Mouse (Mus musculus) intestine, embryonic 14.5 days (tissue): ENCODE results near the gene Qtrt1. TPM values are rescaled to one million over a fixed set of nuclear protein-coding genes. Genes with fewer than 3 reads are reported as not detected.

Experiments
- ATAC-seq: fragments of 200-750 bp; cut with Nextera tagmentation; replicated peaks from 2 replicates; pipeline ENCODE4 v1.8.0; 2017; ENCODE audit warnings: low read depth, moderate number of reproducible peaks, moderate TSS enrichment, moderate library complexity; ENCODE audit not compliant: low FRiP score, low TSS enrichment
- DNase-seq: peaks from one replicate; pipeline ENCODE4 v3.0.0-alpha.2; 2018; ENCODE audit warnings: low spot score
- H3K27ac ChIP-seq: fragments of 300-500 bp; sonication (generic); 2 replicates; pipeline ENCODE4 v1.5.1; 2014; ENCODE audit warnings: low read depth, mild to moderate bottlenecking, control low read depth
- H3K27me3 ChIP-seq: fragments of 300-500 bp; sonication (generic); replicated peaks from 2 replicates; pipeline ENCODE4 v1.6.1; 2014; ENCODE audit warnings: low read length, control low read depth; ENCODE audit not compliant: control insufficient read depth, insufficient read depth
- H3K36me3 ChIP-seq: fragments of 300-500 bp; sonication (generic); 2 replicates; pipeline ENCODE4 v1.6.1; 2014; ENCODE audit warnings: low read length, control low read depth; ENCODE audit not compliant: control insufficient read depth, insufficient read depth
- H3K4me1 ChIP-seq: fragments of 300-500 bp; sonication (generic); replicated peaks from 2 replicates; pipeline ENCODE4 v1.6.1; 2014; ENCODE audit warnings: low read length, control low read depth, mixed read lengths; ENCODE audit not compliant: control insufficient read depth, insufficient read depth
- H3K4me2 ChIP-seq: fragments of 300-500 bp; sonication (generic); 2 replicates; pipeline ENCODE4 v1.6.1; 2014; ENCODE audit warnings: low read length
- H3K4me3 ChIP-seq: fragments of 300-500 bp; sonication (generic); 2 replicates; pipeline ENCODE4 v1.5.1; 2014; ENCODE audit warnings: low read depth, low read length, control low read depth, mixed read lengths
- H3K9ac ChIP-seq: fragments of 300-500 bp; sonication (generic); 2 replicates; pipeline ENCODE4 v1.6.1; 2014; ENCODE audit warnings: mild to moderate bottlenecking, low read length
- H3K9me3 ChIP-seq: fragments of 300-500 bp; sonication (generic); 2 replicates; pipeline ENCODE4 v1.6.1; 2016; ENCODE audit warnings: low read length, control low read depth; ENCODE audit not compliant: control insufficient read depth
- WGBS: fragments of 180-500 bp; shearing (Covaris S2); extraction: QIAGEN DNeasy Blood & Tissue Kit; methylation state at CpG from one replicate; pipeline ENCODE4 v1.1.7; 2014; 5-methylcytosine and 5-hydroxymethylcytosine counted together
- polyA plus RNA-seq: library from polyadenylated mRNA; unstranded; fragments of >200 nt; fragmentation: Nextera tagmentation; extraction: Ambion mirVana; gene quantifications from 2 replicates; pipeline ENCODE4 v1.2.1, GENCODE M21; 2014

Qtrt1 gene
- polyA plus RNA-seq, 1 experiment from 2014 or later = 69.9 TPM

GRCm38 (mm10) chr9:21438219-21438618 is 26.6 kb downstream of the Qtrt1 start:
- DNase-seq (no peak), ATAC-seq (no peak)
- WGBS = 67% methylated on average over 3 of the region's 3 CpGs
- H3K4me2 ChIP-seq = no peak overlapping the region
- no peaks in the 10 kb centered on the region for H3K27me3 ChIP-seq
- H3K4me3 ChIP-seq = no peak overlapping the region
- no peaks in the 10 kb centered on the region; the same call in 1 of the 2 replicates for H3K4me1 ChIP-seq
- H3K36me3 ChIP-seq = no peaks in the 10 kb centered on the region
- no peak overlapping the region for H3K9ac ChIP-seq
- H3K27ac ChIP-seq = no peak overlapping the region
- H3K9me3 ChIP-seq = no peaks in the 10 kb centered on the region

- Histone ChIP-seq H3K4me2 (no peak overlapping the region), H3K4me1 (no peaks in the 10 kb centered on the region), H3K4me3 (no peak overlapping the region), H3K27me3 (no peaks in the 10 kb centered on the region), H3K9ac (no peak overlapping the region), H3K27ac (no peak overlapping the region), H3K36me3 (no peaks in the 10 kb centered on the region), H3K9me3 (no peaks in the 10 kb centered on the region)
- WGBS = 83% methylated on average over 3 of the region's 3 CpGs
- DNase-seq (no peak), ATAC-seq (no peak)
Observed at GRCm38 (mm10) chr9:21439456-21439855, 27.8 kb downstream of the Qtrt1 start.

GRCm38 (mm10) chr9:21439914-21440313 is 28.3 kb downstream of the Qtrt1 start:
- ATAC-seq (no peak), DNase-seq (no peak)
- no peak overlapping the region for H3K4me2 ChIP-seq
- no peaks in the 10 kb centered on the region for H3K4me1 ChIP-seq
- H3K27ac ChIP-seq = no peak overlapping the region
- no peaks in the 10 kb centered on the region for H3K36me3 ChIP-seq
- 95% methylated on average over 2 of the region's 2 CpGs for WGBS
- H3K27me3 ChIP-seq = no peaks in the 10 kb centered on the region
- no peak overlapping the region for H3K9ac ChIP-seq
- H3K9me3 ChIP-seq = no peaks in the 10 kb centered on the region
- H3K4me3 ChIP-seq = no peak overlapping the region

GRCm38 (mm10) chr9:21440387-21440786 is 28.8 kb downstream of the Qtrt1 start:
- Histone ChIP-seq H3K9me3 (no peaks in the 10 kb centered on the region), H3K27me3 (no peaks in the 10 kb centered on the region), H3K4me3 (no peak overlapping the region), H3K9ac (no peak overlapping the region), H3K27ac (no peak overlapping the region), H3K4me2 (no peak overlapping the region), H3K36me3 (no peaks in the 10 kb centered on the region), H3K4me1 (no peaks in the 10 kb centered on the region)
- no peak for ATAC-seq
- no peak for DNase-seq

GRCm38 (mm10) chr9:21443853-21444252 is 32.2 kb downstream of the Qtrt1 start:
- no peak for DNase-seq
- H3K4me1 ChIP-seq = no peaks in the 10 kb centered on the region
- H3K4me2 ChIP-seq = no peak overlapping the region
- H3K36me3 ChIP-seq = no peaks in the 10 kb centered on the region
- ATAC-seq = no peak
- H3K9me3 ChIP-seq = no peaks in the 10 kb centered on the region
- WGBS = 93% methylated on average over 8 of the region's 8 CpGs
- H3K9ac ChIP-seq = no peak overlapping the region
- no peaks in the 10 kb centered on the region for H3K27me3 ChIP-seq
- H3K4me3 ChIP-seq = no peak overlapping the region
- H3K27ac ChIP-seq = no peak overlapping the region

GRCm38 (mm10) chr9:21444574-21444973 is 32.9 kb downstream of the Qtrt1 start:
- Histone ChIP-seq H3K9me3 (no peaks in the 10 kb centered on the region), H3K4me2 (no peak overlapping the region), H3K4me1 (no peaks in the 10 kb centered on the region), H3K36me3 (no peaks in the 10 kb centered on the region), H3K4me3 (no peak overlapping the region), H3K27me3 (no peaks in the 10 kb centered on the region), H3K9ac (no peak overlapping the region), H3K27ac (no peak overlapping the region)
- DNase-seq = no peak
- no peak for ATAC-seq
- WGBS = 88% methylated on average over 4 of the region's 4 CpGs

GRCm38 (mm10) chr9:21445081-21445744 is 33.6 kb downstream of the Qtrt1 start:
- H3K9ac ChIP-seq = no peak overlapping the region
- H3K27ac ChIP-seq = no peak overlapping the region
- H3K36me3 ChIP-seq = no peaks in the 10 kb centered on the region
- H3K4me2 ChIP-seq = no peak overlapping the region
- no peak for ATAC-seq
- WGBS = 96% methylated on average over 6 of the region's 6 CpGs
- H3K27me3 ChIP-seq = no peaks in the 10 kb centered on the region
- no peaks in the 10 kb centered on the region for H3K9me3 ChIP-seq
- 0 out of 2 replicates have a peak, but pooled peaks cover 3% of the 10 kb centered on the region for H3K4me1 ChIP-seq
- H3K4me3 ChIP-seq = no peak overlapping the region
- DNase-seq = no peak

- Histone ChIP-seq H3K4me1 (0 out of 2 replicates have a peak, but pooled peaks cover 6% of the 10 kb centered on the region), H3K36me3 (no peaks in the 10 kb centered on the region), H3K9me3 (no peaks in the 10 kb centered on the region), H3K9ac (no peak overlapping the region), H3K4me3 (no peak overlapping the region), H3K27ac (no peak overlapping the region), H3K27me3 (no peaks in the 10 kb centered on the region), H3K4me2 (no peak overlapping the region)
- DNase-seq = no peak
- 91% methylated on average over 2 of the region's 2 CpGs for WGBS
- no peak for ATAC-seq
Observed at GRCm38 (mm10) chr9:21447778-21448177, 36.1 kb downstream of the Qtrt1 start.

GRCm38 (mm10) chr9:21449710-21450109 is 38.1 kb downstream of the Qtrt1 start:
- WGBS = 71% methylated on average over 2 of the region's 2 CpGs

More at GRCm38 (mm10) chr9:21449710-21450109, 38.1 kb downstream of the Qtrt1 start:
- H3K4me3 ChIP-seq = no peak overlapping the region
- DNase-seq (no peak), ATAC-seq (no peak)
- H3K9ac ChIP-seq = no peak overlapping the region
- no peak overlapping the region for H3K27ac ChIP-seq
- 0 out of 2 replicates have a peak, but pooled peaks cover 6% of the 10 kb centered on the region for H3K4me1 ChIP-seq
- no peaks in the 10 kb centered on the region for H3K36me3 ChIP-seq
- H3K9me3 ChIP-seq = no peaks in the 10 kb centered on the region
- H3K4me2 ChIP-seq = no peak overlapping the region
- H3K27me3 ChIP-seq = no peaks in the 10 kb centered on the region
